Mouse (Mus musculus): ENCODE measurements at regions not wholly inside any gene's neighbourhood (a gene's known extent, or its start where the extent isn't known, plus 50 kb on each side); places are given as distances from the start of the nearest gene placed in this dataset.

DNA sequence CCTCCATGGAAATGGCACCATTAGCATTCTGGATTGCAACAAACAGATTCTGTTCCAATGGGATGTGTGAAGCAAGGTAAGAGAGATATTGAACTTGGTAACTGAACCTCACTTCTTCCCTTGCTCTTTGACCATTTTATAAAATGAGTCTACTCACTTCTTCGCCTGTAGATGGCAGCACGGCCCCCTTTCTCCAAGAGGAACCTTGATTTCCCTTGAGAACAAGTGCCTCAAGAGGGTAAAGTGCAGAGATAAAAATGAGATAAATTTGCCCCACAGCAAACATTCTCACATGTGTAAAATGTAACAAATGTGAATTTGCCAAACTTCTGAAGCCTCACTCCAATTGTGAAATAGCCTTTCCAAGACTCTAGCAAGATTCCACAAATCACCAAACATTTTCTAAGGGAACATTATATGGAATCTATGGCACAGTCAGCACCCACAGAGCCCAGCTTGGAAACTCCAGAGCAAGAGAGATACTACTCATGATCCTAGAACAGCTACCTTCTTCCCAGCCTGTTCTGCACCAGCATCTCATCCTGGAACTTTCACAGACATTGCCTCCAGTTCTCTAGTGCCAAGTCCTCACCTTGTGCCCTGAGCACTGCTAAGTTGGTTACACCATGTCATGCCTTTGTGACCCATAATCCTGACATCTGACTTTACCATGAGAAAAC is 60.3 kb upstream of the Trabd2b start:
- TF ChIP-seq CTCF (conservative IDR thresholded peaks at IDR 0.05; ENCODE audit: low read length) (peak; percentile 48), POU5F1 (IDR thresholded peaks at IDR 0.05; ENCODE audit: borderline replicate concordance, low read length) (no peak)
